Mouse (Mus musculus): ENCODE measurements around the gene Rnf181.

The Rnf181 gene

GRCm38 (mm10) chr6:72383952-72384351 lies 17.2 kb upstream of the Rnf181 start:
- DNase-seq (ENCODE audit: low spot score in 2 of 2): peak in 1 of 2 experiments; percentile 33

GRCm38 (mm10) chr6:72383142-72383820 lies 16.5 kb upstream of the Rnf181 start:
- DNase-seq (ENCODE audit: low spot score in 2 of 2): peak in 1 of 2 experiments; percentile 41

GRCm38 (mm10) chr6:72382494-72382893 lies 15.7 kb upstream of the Rnf181 start:
- no peak for DNase-seq (ENCODE audit: low spot score in 2 of 2)

- peak; percentile 93 to 95 for DNase-seq (ENCODE audit: low spot score in 2 of 2)
Observed at GRCm38 (mm10) chr6:72380131-72380770, 13.5 kb upstream of the Rnf181 start, which contains the start of gene Vamp5. Gene Vamp5, minus strand, starts transcription at chr6:72380468.

- peak in 1 of 2 experiments; percentile 58 for DNase-seq (ENCODE audit: low spot score in 2 of 2)
Observed at GRCm38 (mm10) chr6:72379377-72380130, 12.8 kb upstream of the Rnf181 start.

- no peak for DNase-seq (ENCODE audit: low spot score in 2 of 2)
Observed at GRCm38 (mm10) chr6:72378510-72379234, 11.9 kb upstream of the Rnf181 start.

- no peak for DNase-seq (ENCODE audit: low spot score in 2 of 2)
Observed at GRCm38 (mm10) chr6:72374820-72375563, 8.2 kb upstream of the Rnf181 start.

- DNase-seq (ENCODE audit: low spot score in 2 of 2): no peak
Observed at GRCm38 (mm10) chr6:72374206-72374605, 7.5 kb upstream of the Rnf181 start.

- no peak for DNase-seq (ENCODE audit: low spot score in 2 of 2)
Observed at GRCm38 (mm10) chr6:72373184-72373583, 6.4 kb upstream of the Rnf181 start.

GRCm38 (mm10) chr6:72371571-72371970 lies 4.8 kb upstream of the Rnf181 start:
- no peak for DNase-seq (ENCODE audit: low spot score in 2 of 2)

- DNase-seq (ENCODE audit: low spot score in 2 of 2): no peak
Observed at GRCm38 (mm10) chr6:72371147-72371546, 4.4 kb upstream of the Rnf181 start.

GRCm38 (mm10) chr6:72370091-72370490 lies 3.3 kb upstream of the Rnf181 start:
- no peak for DNase-seq (ENCODE audit: low spot score in 2 of 2)

- DNase-seq (ENCODE audit: low spot score in 2 of 2): no peak
Observed at GRCm38 (mm10) chr6:72369557-72369956, 2.8 kb upstream of the Rnf181 start.

- no peak for DNase-seq (ENCODE audit: low spot score in 2 of 2)
Observed at GRCm38 (mm10) chr6:72367460-72367974, 761 bp upstream of the Rnf181 start.

- no peak for DNase-seq (ENCODE audit: low spot score in 2 of 2)
Observed at GRCm38 (mm10) chr6:72366304-72366703, 452 bp downstream of the Rnf181 start.

- DNase-seq (ENCODE audit: low spot score in 2 of 2): no peak
Observed at GRCm38 (mm10) chr6:72364985-72365384, 1.8 kb downstream of the Rnf181 start.

- no peak for DNase-seq (ENCODE audit: low spot score in 2 of 2)
Observed at GRCm38 (mm10) chr6:72364009-72364408, 2.7 kb downstream of the Rnf181 start.

GRCm38 (mm10) chr6:72362132-72363028 lies 4.4 kb downstream of the Rnf181 start:
- DNase-seq (ENCODE audit: low spot score in 2 of 2): peak; percentile 95

- no peak for DNase-seq (ENCODE audit: low spot score in 2 of 2)
Observed at GRCm38 (mm10) chr6:72361121-72361551, 5.6 kb downstream of the Rnf181 start.

GRCm38 (mm10) chr6:72360599-72360935 lies 6.2 kb downstream of the Rnf181 start:
- DNase-seq (ENCODE audit: low spot score in 2 of 2): no peak
